Mouse (Mus musculus): ENCODE data around the gene Tmem104.

- TF ChIP-seq CEBPB (IDR thresholded peaks at IDR 0.05; ENCODE audit: insufficient read depth, poor library complexity, severe bottlenecking) (no peak), MAX (IDR thresholded peaks at IDR 0.05; ENCODE audit: low read depth) (no peak), POLR2A (IDR thresholded peaks at IDR 0.05; ENCODE audit: insufficient read length, low read depth) (no peak), POLR2AphosphoS2 (IDR thresholded peaks at IDR 0.05; ENCODE audit: insufficient read length, low read depth) (no peak), USF1 (IDR thresholded peaks at IDR 0.05; ENCODE audit: low read depth) (no peak), MYOD1 (IDR thresholded peaks at IDR 0.05; ENCODE audit: control insufficient read depth in 1 of 3, insufficient read length in 2 of 3, low read depth in 2 of 3) (no peak), E2F4 (IDR thresholded peaks at IDR 0.05; ENCODE audit: insufficient read depth) (no peak), TCF12 (IDR thresholded peaks at IDR 0.05; ENCODE audit: insufficient read depth, poor library complexity, severe bottlenecking) (no peak)
Measured at GRCm38 (mm10) chr11:115169430-115169829, 17.9 kb upstream of the Tmem104 start.

Data from myocyte (in vitro differentiated cells).